In genomic region chr17:68748296-68748695, GRCm38 (mm10) we compare ENCODE assay signal across 18 mouse cellular contexts.
"Had no signal": no experiment of that assay in that cellular context is flagged by ENCODE, and none has a peak within 500 bp of the region (broad histone marks: within the 10 kb centered on the region; RNA-seq: fewer than 3 reads in every experiment).

No protein-coding gene starts in this region.

- H3K27me3 ChIP-seq: liver, embryonic 15.5 days; midbrain, embryonic 15.5 days; neural tube, embryonic 13.5 days had no signal

- H3K9me3 ChIP-seq: limb, embryonic 10.5 days; liver, embryonic 15.5 days; midbrain, embryonic 10.5 days; midbrain, embryonic 15.5 days; neural tube, embryonic 13.5 days had no signal

- H3K36me3 ChIP-seq: limb, embryonic 10.5 days; liver, embryonic 15.5 days; midbrain, embryonic 10.5 days; midbrain, embryonic 15.5 days; neural tube, embryonic 13.5 days had no signal

- H3K4me1 ChIP-seq: limb, embryonic 10.5 days; liver, embryonic 15.5 days; midbrain, embryonic 10.5 days; neural tube, embryonic 13.5 days had no signal

- H3K4me2 ChIP-seq: liver, embryonic 11.5 days; liver, embryonic 15.5 days; midbrain, embryonic 15.5 days; neural tube, embryonic 13.5 days had no signal

- ATAC-seq: lung, postnatal 0 days; midbrain, embryonic 15.5 days had no signal

- H3K9ac ChIP-seq: liver, embryonic 15.5 days; midbrain, embryonic 15.5 days; neural tube, embryonic 13.5 days had no signal

- H3K27ac ChIP-seq: layer of hippocampus, adult 2 months; left cerebral cortex, adult 2 months; limb, embryonic 10.5 days; liver, embryonic 15.5 days; midbrain, embryonic 10.5 days; midbrain, embryonic 15.5 days; neural tube, embryonic 13.5 days; stomach, postnatal 0 days had no signal

- H3K4me3 ChIP-seq: layer of hippocampus, adult 2 months; left cerebral cortex, adult 2 months; limb, embryonic 10.5 days; liver, embryonic 15.5 days; midbrain, embryonic 10.5 days; midbrain, embryonic 15.5 days; neural tube, embryonic 13.5 days had no signal

- DNase-seq: kidney, postnatal 10 days; kidney, postnatal 4 days; lung, adult 2 months; lung, postnatal 36 days; right cerebral cortex, adult 18-20 months; right cerebral cortex, postnatal 25 days; thymus, adult 18-20 months; thymus, postnatal 14 days had no signal
